Mouse (Mus musculus) small intestine, adult 2 months (tissue): Measurements from ENCODE around the gene Zfhx2.

Source experiments
- CTCF ChIP-seq: fragments of 200-500 bp; IDR thresholded peaks from 2 replicates; pipeline ENCODE4 v1.5.1; 2012; ENCODE audit warnings: low read depth, mild to moderate bottlenecking, control low read depth, inconsistent platforms, low read length, moderate library complexity, mixed read lengths; ENCODE audit not compliant: insufficient replicate concordance, insufficient read length; ENCODE audit errors: extremely low read depth
- POLR2A ChIP-seq: fragments of 200-500 bp; IDR thresholded peaks from 2 replicates; pipeline ENCODE4 v1.6.1; 2012; ENCODE audit warnings: low read depth, mild to moderate bottlenecking, control low read depth, inconsistent platforms, low read length, moderate library complexity

- no peak for TF ChIP-seq CTCF
- no peak for TF ChIP-seq POLR2A
Observed at GRCm38 (mm10) chr14:55028333-55028835, 63.7 kb downstream of the Zfhx2 start.
